Mouse (Mus musculus): ENCODE results near the gene Pirt.

Pirt gene

GRCm38 (mm10) chr11:66946922-66947321 lies 35.1 kb downstream of the Pirt start:
- DNase-seq = no peak

- no peak for DNase-seq
Measured at GRCm38 (mm10) chr11:66956303-66956702, 44.5 kb downstream of the Pirt start, which contains the start of gene Tmem238l. Gene Tmem238l, plus strand, starts transcription at chr11:66956638.

- DNase-seq = no peak
Measured at GRCm38 (mm10) chr11:66960797-66961196, 49.0 kb downstream of the Pirt start.

- no peak for DNase-seq
Measured at GRCm38 (mm10) chr11:66961447-66962176, 49.8 kb downstream of the Pirt start.

GRCm38 (mm10) chr11:66963462-66963861 lies 51.7 kb downstream of the Pirt start:
- no peak for DNase-seq

GRCm38 (mm10) chr11:66966500-66967116 lies 54.8 kb downstream of the Pirt start:
- DNase-seq = no peak

GRCm38 (mm10) chr11:66968575-66968974 lies 56.8 kb downstream of the Pirt start:
- no peak for DNase-seq

- DNase-seq = no peak
Measured at GRCm38 (mm10) chr11:66973507-66973906, 61.7 kb downstream of the Pirt start.

- no peak for DNase-seq
Measured at GRCm38 (mm10) chr11:66975606-66976330, 64.0 kb downstream of the Pirt start.
